Mouse (Mus musculus) kidney, embryonic 16.5 days (tissue): ENCODE measurements at regions not wholly inside any gene's neighbourhood (a gene's known extent, or its start where the extent isn't known, plus 50 kb on each side); places are given as distances from the start of the nearest gene placed in this dataset.

Source experiments
- ATAC-seq: fragments of 200-750 bp; cut with Nextera tagmentation; 2 replicates; pipeline ENCODE4 v1.8.0; 2017; ENCODE audit warnings: moderate TSS enrichment; ENCODE audit not compliant: low FRiP score, low TSS enrichment
- H3K27ac ChIP-seq: fragments of 300-500 bp; sonication (generic); 2 replicates; pipeline ENCODE4 v1.5.1; 2014; ENCODE audit warnings: low read length
- H3K27me3 ChIP-seq: fragments of 300-500 bp; sonication (generic); 2 replicates; pipeline ENCODE4 v1.6.1; 2014; ENCODE audit warnings: low read length, control low read depth, mixed read lengths; ENCODE audit not compliant: insufficient read depth
- H3K36me3 ChIP-seq: fragments of 300-500 bp; sonication (generic); 2 replicates; pipeline ENCODE4 v1.6.1; 2014; ENCODE audit warnings: low read length, control low read depth, mixed read lengths; ENCODE audit not compliant: insufficient read depth
- H3K4me1 ChIP-seq: fragments of 300-500 bp; sonication (generic); 2 replicates; pipeline ENCODE4 v1.6.1; 2014; ENCODE audit warnings: low read length, control low read depth, mixed read lengths; ENCODE audit not compliant: insufficient read depth
- H3K4me2 ChIP-seq: fragments of 300-500 bp; sonication (generic); replicated peaks from 2 replicates; pipeline ENCODE4 v1.6.1; 2014; ENCODE audit warnings: low read depth, low read length
- H3K4me3 ChIP-seq: fragments of 300-500 bp; sonication (generic); 2 replicates; pipeline ENCODE4 v1.5.1; 2014; ENCODE audit warnings: mild to moderate bottlenecking, low read length
- H3K9ac ChIP-seq: fragments of 300-500 bp; sonication (generic); replicated peaks from 2 replicates; pipeline ENCODE4 v1.6.1; 2014; ENCODE audit warnings: low read length
- H3K9me3 ChIP-seq: fragments of 300-500 bp; sonication (generic); 2 replicates; pipeline ENCODE4 v1.6.1; 2016; ENCODE audit warnings: low read length, control low read depth
- WGBS: fragments of 180-500 bp; shearing (Covaris S2); extraction: QIAGEN DNeasy Blood & Tissue Kit; methylation state at CpG from one replicate; pipeline ENCODE4 v1.1.7; 2014; 5-methylcytosine and 5-hydroxymethylcytosine counted together

DNA sequence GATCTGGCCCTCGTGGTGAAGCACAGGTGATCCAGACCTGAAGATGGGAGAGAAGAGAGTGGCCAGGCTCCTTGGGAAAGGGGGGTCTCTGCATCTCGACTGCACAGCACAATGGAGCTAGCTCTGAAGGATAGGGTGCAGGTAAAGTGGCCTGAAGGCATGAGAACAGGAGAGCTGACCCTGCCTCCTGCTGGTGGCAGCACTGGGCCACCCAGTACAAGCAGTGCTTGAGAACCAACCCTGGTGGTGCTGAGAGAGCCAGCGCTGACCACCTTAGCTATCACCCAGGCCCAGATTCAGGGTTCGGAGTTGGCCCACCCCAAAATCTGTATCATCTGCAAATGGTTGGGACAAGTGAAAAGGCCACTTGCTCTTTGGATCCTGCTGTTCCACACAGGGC, 66.2 kb downstream of the A730009L09Rik start:
- H3K9me3 ChIP-seq: no peaks in the 10 kb centered on the region
- no peak overlapping the region for H3K27ac ChIP-seq
- no peak for ATAC-seq
- H3K36me3 ChIP-seq: no peaks in the 10 kb centered on the region
- no peaks in the 10 kb centered on the region for H3K27me3 ChIP-seq
- no peaks in the 10 kb centered on the region for H3K4me1 ChIP-seq
- H3K9ac ChIP-seq: no peak overlapping the region
- H3K4me3 ChIP-seq: no peak overlapping the region
- H3K4me2 ChIP-seq: no peak overlapping the region
- 79% methylated on average over 4 of the region's 4 CpGs for WGBS

DNA sequence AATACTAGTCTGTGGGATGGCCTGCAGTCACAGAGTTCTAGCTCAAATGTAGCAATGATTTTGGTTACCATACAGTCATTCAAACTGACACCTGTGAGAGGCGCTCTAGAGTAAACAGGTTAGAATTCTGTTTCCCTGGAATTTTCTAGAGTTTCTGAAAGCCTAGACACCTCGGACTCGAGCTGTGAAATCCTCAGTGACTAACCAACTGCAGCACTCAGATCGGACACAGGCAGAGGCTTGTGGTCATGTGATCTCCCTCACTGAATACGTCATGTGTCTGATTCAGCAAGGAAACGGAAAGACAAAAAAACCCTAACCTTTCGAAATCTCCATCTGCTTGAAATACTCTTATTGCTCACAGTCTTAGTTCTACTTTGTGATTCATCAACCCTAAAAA, 68.4 kb downstream of the A730009L09Rik start:
- 79% methylated on average over 7 of the region's 7 CpGs for WGBS
- no peak for ATAC-seq
- Histone ChIP-seq H3K27me3 (no peaks in the 10 kb centered on the region), H3K9me3 (no peaks in the 10 kb centered on the region), H3K27ac (no peak overlapping the region), H3K4me3 (no peak overlapping the region), H3K4me2 (no peak overlapping the region), H3K4me1 (no peaks in the 10 kb centered on the region), H3K9ac (no peak overlapping the region), H3K36me3 (no peaks in the 10 kb centered on the region)

DNA sequence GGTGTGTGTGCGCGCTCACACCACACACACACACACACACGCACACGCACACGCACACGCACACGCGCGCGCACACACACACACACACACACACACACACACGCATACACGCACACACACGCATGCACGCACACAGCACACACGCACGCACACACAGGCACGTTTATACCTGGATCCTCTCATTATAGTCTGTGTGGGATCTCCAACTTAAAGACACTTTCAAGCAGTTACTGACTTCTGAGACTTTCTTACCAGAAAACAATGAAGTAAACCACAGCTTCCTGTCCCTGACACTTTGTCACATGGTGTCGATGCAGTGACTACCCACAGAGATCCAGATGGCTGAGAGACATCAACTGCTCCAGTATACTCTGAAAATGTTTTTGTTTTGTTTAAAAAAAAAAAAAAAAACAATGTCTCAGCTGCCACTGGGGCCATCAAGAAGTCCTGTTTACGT, 68.9 kb downstream of the A730009L09Rik start:
- Histone ChIP-seq H3K4me2 (no peak overlapping the region), H3K27me3 (no peaks in the 10 kb centered on the region), H3K4me1 (no peaks in the 10 kb centered on the region), H3K36me3 (no peaks in the 10 kb centered on the region), H3K9ac (no peak overlapping the region), H3K27ac (no peak overlapping the region), H3K9me3 (no peaks in the 10 kb centered on the region), H3K4me3 (no peak overlapping the region)
- 84% methylated on average over 19 of the region's 19 CpGs for WGBS
- ATAC-seq: no peak

GRCm38 (mm10) chr16:84584724-84585399, 69.9 kb downstream of the A730009L09Rik start:
- ATAC-seq: no peak
- H3K9ac ChIP-seq: no peak overlapping the region
- no peak overlapping the region for H3K4me2 ChIP-seq
- WGBS: 83% methylated on average over 14 of the region's 14 CpGs
- H3K9me3 ChIP-seq: no peaks in the 10 kb centered on the region
- H3K36me3 ChIP-seq: no peaks in the 10 kb centered on the region
- H3K27ac ChIP-seq: no peak overlapping the region
- H3K4me3 ChIP-seq: no peak overlapping the region
- H3K27me3 ChIP-seq: no peaks in the 10 kb centered on the region
- H3K4me1 ChIP-seq: no peaks in the 10 kb centered on the region

DNA sequence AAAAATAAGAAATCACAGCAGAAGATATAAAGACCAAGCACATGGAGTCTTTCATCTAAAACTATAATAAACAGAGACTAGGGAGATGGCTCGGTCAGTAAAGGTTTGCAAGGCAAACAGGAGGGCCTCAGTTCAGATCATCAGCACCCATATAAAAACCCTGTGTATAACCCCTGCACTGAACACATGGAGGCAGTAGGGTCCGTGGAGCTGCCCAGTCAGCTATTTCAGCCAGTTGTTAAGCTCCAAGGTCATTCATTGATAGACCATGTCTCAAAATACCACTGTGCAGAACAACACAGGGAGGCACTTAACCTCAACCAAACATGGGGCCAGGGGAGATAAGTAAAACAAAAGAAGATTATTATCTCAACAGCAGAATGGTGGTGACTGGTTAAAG, 78.1 kb downstream of the A730009L09Rik start:
- no peaks in the 10 kb centered on the region for H3K36me3 ChIP-seq
- WGBS: 58% methylated on average over 2 of the region's 2 CpGs
- no peaks in the 10 kb centered on the region for H3K27me3 ChIP-seq
- no peak overlapping the region for H3K27ac ChIP-seq
- no peaks in the 10 kb centered on the region for H3K4me1 ChIP-seq
- no peaks in the 10 kb centered on the region for H3K9me3 ChIP-seq
- no peak overlapping the region for H3K4me2 ChIP-seq
- no peak for ATAC-seq
- H3K4me3 ChIP-seq: no peak overlapping the region
- H3K9ac ChIP-seq: no peak overlapping the region

DNA sequence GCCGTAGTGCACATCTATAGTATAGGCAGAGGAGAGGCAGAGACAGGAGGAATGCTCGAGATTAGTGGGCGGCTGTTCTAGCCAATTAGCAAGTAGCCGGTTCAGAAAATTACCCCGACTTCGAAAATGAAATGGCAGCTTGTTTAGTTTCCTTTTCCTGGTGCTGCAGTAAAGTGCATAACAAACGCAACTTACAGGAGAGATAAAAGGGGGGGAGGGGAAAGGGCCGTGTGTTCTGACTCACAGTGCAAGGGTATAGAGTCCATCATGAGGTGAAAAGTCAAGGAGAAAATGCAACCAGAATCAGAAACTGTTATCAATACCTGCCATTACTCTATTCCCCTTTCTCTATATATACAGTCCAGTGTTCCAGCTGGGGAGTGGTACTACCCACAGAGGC, 88.0 kb downstream of the A730009L09Rik start:
- ATAC-seq: no peak
- Histone ChIP-seq H3K9ac (no peak overlapping the region), H3K4me2 (no peak overlapping the region), H3K4me3 (no peak overlapping the region), H3K27me3 (no peaks in the 10 kb centered on the region), H3K4me1 (no peaks in the 10 kb centered on the region), H3K27ac (no peak overlapping the region), H3K9me3 (no peaks in the 10 kb centered on the region), H3K36me3 (no peaks in the 10 kb centered on the region)
- 90% methylated on average over 8 of the region's 8 CpGs for WGBS

- WGBS: 86% methylated on average over 1 of the region's 1 CpGs
- Histone ChIP-seq H3K9ac (no peak overlapping the region), H3K4me1 (no peaks in the 10 kb centered on the region), H3K9me3 (no peaks in the 10 kb centered on the region), H3K4me3 (no peak overlapping the region), H3K4me2 (no peak overlapping the region), H3K27ac (no peak overlapping the region), H3K36me3 (no peaks in the 10 kb centered on the region), H3K27me3 (no peaks in the 10 kb centered on the region)
- no peak for ATAC-seq
Measured at GRCm38 (mm10) chr16:84603465-84604205, 88.7 kb downstream of the A730009L09Rik start.

GRCm38 (mm10) chr16:84604272-84604975, 89.5 kb downstream of the A730009L09Rik start:
- 90% methylated on average over 9 of the region's 9 CpGs for WGBS
- Histone ChIP-seq H3K4me1 (no peaks in the 10 kb centered on the region), H3K9me3 (no peaks in the 10 kb centered on the region), H3K36me3 (no peaks in the 10 kb centered on the region), H3K4me3 (no peak overlapping the region), H3K27me3 (no peaks in the 10 kb centered on the region), H3K4me2 (no peak overlapping the region), H3K9ac (no peak overlapping the region), H3K27ac (no peak overlapping the region)
- no peak for ATAC-seq

- Histone ChIP-seq H3K4me3 (no peak overlapping the region), H3K36me3 (no peaks in the 10 kb centered on the region), H3K4me1 (no peaks in the 10 kb centered on the region), H3K27ac (no peak overlapping the region), H3K9me3 (no peaks in the 10 kb centered on the region), H3K9ac (no peak overlapping the region), H3K4me2 (no peak overlapping the region), H3K27me3 (no peaks in the 10 kb centered on the region)
- no peak for ATAC-seq
- WGBS: 64% methylated on average over 5 of the region's 5 CpGs
Measured at GRCm38 (mm10) chr16:84606010-84606803, 91.3 kb downstream of the A730009L09Rik start.
